25 mouse cellular contexts compared by ENCODE assay signal in genomic region chrX:12494535-12494934, GRCm38 (mm10).
DNase-seq lines count a peak whose midpoint lies in the region; ATAC-seq lines count a peak whose summit lies in the region.
"Had no signal": no experiment of that assay in that cellular context is flagged by ENCODE, and none has a peak within 500 bp of the region (broad histone marks: within the 10 kb centered on the region; RNA-seq: fewer than 3 reads in every experiment).

No protein-coding gene starts in this region.

- 0 out of 2 replicates have a peak, but pooled peaks have one; percentile 44 for ATAC-seq in frontal cortex, adult (ENCODE audit: low TSS enrichment)
- peak; percentile 57 for ATAC-seq in megakaryocyte-erythroid progenitor cell, adult 5-6 weeks (replicated peaks; ENCODE audit: low FRiP score, low TSS enrichment, poor library complexity, severe bottlenecking)
- no peak for ATAC-seq in cerebellum, adult (ENCODE audit: insufficient number of reproducible peaks, low FRiP score, low TSS enrichment)
- ATAC-seq: activated CD4-positive, CD25-positive, alpha-beta regulatory T cell, adult 4 months; forebrain, postnatal 0 days; hindbrain, postnatal 0 days; intestine, embryonic 16.5 days; lung, postnatal 0 days; midbrain, embryonic 15.5 days had no signal

- DNase-seq in frontal cortex, postnatal 14 days (ENCODE audit: low spot score in 2 of 2) = no peak
- DNase-seq in right cerebral cortex, adult 18-20 months = peak; percentile 11
- no peak for DNase-seq in right cerebral cortex, postnatal 10 days (ENCODE audit: low spot score in 2 of 2)
- DNase-seq in MEL-GATA-1-ER (ENCODE audit: extremely low read depth, low read depth) = peak; percentile 46
- DNase-seq: cerebellum, adult 11 months; cerebellum, adult 9-10 months; forebrain, postnatal 0 days; gastrocnemius, postnatal 14 days; heart, postnatal 36 days; kidney, adult 8-10 months; kidney, postnatal 10 days; layer of hippocampus, postnatal 36 days; left cerebral cortex, postnatal 4 days; lung, adult 18-20 months; lung, postnatal 4 days; retina, postnatal 1 day; spleen, adult 18-20 months had no signal

Comparison
In these comparisons a context has a peak if more than half of its experiments do, and no peak if none do; other contexts are left out.
1. DNase-seq: peak in right cerebral cortex, adult 18-20 months (single experiment) and MEL-GATA-1-ER (single experiment); none in frontal cortex, postnatal 14 days (0 of 2) and right cerebral cortex, postnatal 10 days (0 of 2).